Mouse (Mus musculus) cortical plate, adult 2 months (tissue): Measurements from ENCODE around the gene Sit1.

Experiments used
- CTCF ChIP-seq: fragments of 200-500 bp; IDR thresholded peaks from 2 replicates; pipeline ENCODE4 v1.5.1; 2011; ENCODE audit warnings: mild to moderate bottlenecking, control low read depth, low read length; ENCODE audit not compliant: insufficient read depth; ENCODE audit errors: extremely low read depth
- POLR2A ChIP-seq: fragments of 200-500 bp; IDR thresholded peaks from 2 replicates; pipeline ENCODE4 v1.6.1; 2011; ENCODE audit warnings: mild to moderate bottlenecking, low read length, control low read depth; ENCODE audit not compliant: insufficient read depth; ENCODE audit errors: extremely low read depth

DNA sequence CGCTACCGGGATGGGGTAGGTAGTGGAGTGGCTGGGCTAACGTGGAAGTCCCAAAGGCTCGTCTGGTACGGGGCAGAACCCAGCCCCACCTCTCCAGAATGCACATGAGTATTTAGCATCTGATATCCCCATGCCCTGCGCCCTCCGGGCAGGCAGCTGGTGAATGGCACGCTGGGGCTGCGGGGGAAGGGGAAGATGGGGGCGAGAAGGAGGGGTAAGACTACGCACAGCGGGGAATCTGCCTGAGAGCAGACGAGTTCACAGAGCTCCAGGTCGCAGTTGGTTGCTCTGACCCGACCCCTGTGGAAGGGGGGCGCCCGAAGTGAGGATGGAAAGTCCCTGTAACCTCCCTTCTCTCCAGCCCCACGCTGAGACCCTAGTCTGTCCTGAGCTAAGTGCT, 30.1 kb downstream of the Sit1 start:
- TF ChIP-seq CTCF, result no peak
- TF ChIP-seq POLR2A, result no peak
